Mouse (Mus musculus) erythroblast, embryonic 14.5 days (primary cell): ENCODE measurements at regions not wholly inside any gene's neighbourhood (a gene's known extent, or its start where the extent isn't known, plus 50 kb on each side); places are given as distances from the start of the nearest gene placed in this dataset.

ENCODE experiments used
- GATA1 ChIP-seq: IDR thresholded peaks from 2 replicates; pipeline ENCODE4 v1.6.1; 2012; ENCODE audit warnings: low read length, inconsistent platforms, mixed read lengths
- TAL1 ChIP-seq: IDR thresholded peaks from 3 replicates; pipeline ENCODE4 v1.6.1; 2012; ENCODE audit warnings: low read length, inconsistent platforms, mixed read lengths

DNA sequence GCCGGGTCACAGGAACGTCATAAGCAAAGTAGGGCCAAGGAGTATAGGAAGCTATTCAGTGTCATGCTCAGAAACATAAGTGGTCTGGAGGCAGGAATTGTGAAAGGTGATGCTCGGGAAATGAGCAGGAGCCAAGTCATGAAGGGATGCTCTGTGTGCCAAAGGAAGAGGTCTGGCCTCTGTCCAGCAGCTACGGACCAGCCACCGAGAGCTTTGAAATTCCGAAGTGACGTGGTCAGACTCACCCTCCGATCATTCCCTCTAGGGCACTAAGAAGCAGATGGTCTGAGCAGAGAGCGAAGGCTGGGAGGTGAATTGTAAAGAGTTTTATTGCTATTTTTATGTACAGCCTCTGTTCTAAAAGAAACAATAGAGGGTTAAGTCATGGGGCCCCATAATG, 206.9 kb upstream of the Gm26657 start:
- TF ChIP-seq GATA1: no peak
- no peak for TF ChIP-seq TAL1
